Mouse (Mus musculus): ENCODE measurements around the gene Car12.
"Not testable (repeated sequence)": the region's sequence is repeated elsewhere in the genome, so short reads cannot be mapped to it uniquely, and the experiment has no call there.

Gene Car12

DNA sequence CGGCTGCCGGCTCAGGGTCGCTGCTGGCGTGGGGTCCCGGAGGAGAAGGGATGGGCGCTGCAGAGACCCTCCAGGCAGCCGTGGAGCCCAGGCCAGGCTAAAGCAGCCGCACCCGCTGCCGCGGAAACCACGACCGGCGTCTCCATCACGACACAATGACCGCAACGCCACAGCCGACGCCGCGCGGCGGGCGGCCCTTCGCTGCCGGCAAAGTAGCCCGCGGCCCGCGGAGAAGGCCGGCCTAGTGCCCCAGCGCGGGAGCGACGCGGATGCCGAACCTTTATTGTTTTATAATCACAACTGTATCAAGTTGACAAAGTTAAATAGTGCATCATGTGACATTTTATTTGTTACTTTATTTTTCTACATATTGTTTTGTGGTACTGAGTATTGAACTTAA, 92.5 kb downstream of the Car12 start:
- CTCF ChIA-PET = not testable (repeated sequence)
- POLR2A ChIA-PET = interaction anchor here in 1 of 4 experiments (0.6 to 1.2 kb wide), 2 partner anchors 121 to 214 kb away, joined by 3 to 5 read pairs; no protein-coding TSS in a partner anchor

GRCm38 (mm10) chr9:66813392-66813791, 99.9 kb downstream of the Car12 start:
- ChIA-PET CTCF (interaction anchor here in 1 of 4 experiments (0.7 kb wide), 1 partner anchor 529 kb away, joined by 3 read pairs; no protein-coding TSS in a partner anchor), POLR2A (interaction anchor here in 1 of 4 experiments (0.6 kb wide), 1 partner anchor 214 kb away, joined by 5 read pairs; no protein-coding TSS in a partner anchor)

Data from embryonic stem cell, embryonic (primary cell).